Mouse (Mus musculus): ENCODE measurements at regions not wholly inside any gene's neighbourhood (a gene's known extent, or its start where the extent isn't known, plus 50 kb on each side); places are given as distances from the start of the nearest gene placed in this dataset.
"Not testable (repeated sequence)": the region's sequence is repeated elsewhere in the genome, so short reads cannot be mapped to it uniquely, and the experiment has no call there.

- no peak for DNase-seq (ENCODE audit: low read depth)
Observed at GRCm38 (mm10) chr13:60471602-60472001, 130.1 kb upstream of the Dapk1 start.

- no peak for DNase-seq (ENCODE audit: low read depth)
Observed at GRCm38 (mm10) chr13:60476366-60476765, 125.4 kb upstream of the Dapk1 start.

GRCm38 (mm10) chr13:60478301-60478700, 123.4 kb upstream of the Dapk1 start:
- no peak for DNase-seq (ENCODE audit: low read depth)

GRCm38 (mm10) chr13:60479043-60479861, 122.5 kb upstream of the Dapk1 start:
- peak; percentile 39 for DNase-seq (ENCODE audit: low read depth)

- no peak for DNase-seq (ENCODE audit: low read depth)
Observed at GRCm38 (mm10) chr13:60479862-60480730, 121.7 kb upstream of the Dapk1 start.

GRCm38 (mm10) chr13:60480731-60481431, 120.9 kb upstream of the Dapk1 start:
- no peak for DNase-seq (ENCODE audit: low read depth)

GRCm38 (mm10) chr13:60481451-60481850, 120.3 kb upstream of the Dapk1 start:
- not testable (repeated sequence) for DNase-seq (ENCODE audit: low read depth)

- DNase-seq (ENCODE audit: low read depth), result no peak
Observed at GRCm38 (mm10) chr13:60481946-60482345, 119.8 kb upstream of the Dapk1 start.

- DNase-seq (ENCODE audit: low read depth), result no peak
Observed at GRCm38 (mm10) chr13:60486105-60486504, 115.6 kb upstream of the Dapk1 start.

- no peak for DNase-seq (ENCODE audit: low read depth)
Observed at GRCm38 (mm10) chr13:60486871-60487270, 114.9 kb upstream of the Dapk1 start.

GRCm38 (mm10) chr13:60488131-60488883, 113.4 kb upstream of the Dapk1 start:
- no peak for DNase-seq (ENCODE audit: low read depth)

GRCm38 (mm10) chr13:60488884-60489265, 112.9 kb upstream of the Dapk1 start:
- DNase-seq (ENCODE audit: low read depth), result no peak

GRCm38 (mm10) chr13:60491948-60492464, 109.7 kb upstream of the Dapk1 start:
- DNase-seq (ENCODE audit: low read depth), result no peak

GRCm38 (mm10) chr13:60493836-60494235, 107.9 kb upstream of the Dapk1 start:
- no peak for DNase-seq (ENCODE audit: low read depth)

GRCm38 (mm10) chr13:60497714-60498400, 103.9 kb upstream of the Dapk1 start:
- no peak for DNase-seq (ENCODE audit: low read depth)

- no peak for DNase-seq (ENCODE audit: low read depth)
Observed at GRCm38 (mm10) chr13:60504196-60504595, 97.6 kb upstream of the Dapk1 start.

GRCm38 (mm10) chr13:60507611-60508010, 94.1 kb upstream of the Dapk1 start:
- no peak for DNase-seq (ENCODE audit: low read depth)

- peak; percentile 20 for DNase-seq (ENCODE audit: low read depth)
Observed at GRCm38 (mm10) chr13:60508054-60508453, 93.7 kb upstream of the Dapk1 start.

GRCm38 (mm10) chr13:60508856-60509255, 92.9 kb upstream of the Dapk1 start:
- no peak for DNase-seq (ENCODE audit: low read depth)

GRCm38 (mm10) chr13:60511101-60511500, 90.6 kb upstream of the Dapk1 start:
- DNase-seq (ENCODE audit: low read depth), result no peak

GRCm38 (mm10) chr13:60511628-60512027, 90.1 kb upstream of the Dapk1 start:
- DNase-seq (ENCODE audit: low read depth), result no peak
